Mouse (Mus musculus) left cerebral cortex, postnatal 10 days (tissue): ENCODE data around the gene Pofut2. TPM values are rescaled to one million over a fixed set of nuclear protein-coding genes. Genes with fewer than 3 reads are reported as not detected.

ENCODE experiments used
- DNase-seq, 2 experiments: peaks; one replicate each; pipeline ENCODE4 v3.0.0; 2021 to 2022; ENCODE audit warnings: low spot score in 2 of 2, mixed read lengths in 1 of 2; ENCODE audit errors: extremely low spot score in 1 of 2
- intact Hi-C: fragments of 180-260 bp; cut with DNase I; formaldehyde crosslinking; loops from one replicate; pipeline ENCODE4 v1.15.1; 2025
- total RNA-seq, 2 experiments: library from RNA; stranded (reverse); gene quantifications; 2 replicates each; pipeline ENCODE4 v1.2.3; 2021

The Pofut2 gene
- total RNA-seq, 2 experiments from 2014 or later = 30.0 to 33.5 TPM

DNA sequence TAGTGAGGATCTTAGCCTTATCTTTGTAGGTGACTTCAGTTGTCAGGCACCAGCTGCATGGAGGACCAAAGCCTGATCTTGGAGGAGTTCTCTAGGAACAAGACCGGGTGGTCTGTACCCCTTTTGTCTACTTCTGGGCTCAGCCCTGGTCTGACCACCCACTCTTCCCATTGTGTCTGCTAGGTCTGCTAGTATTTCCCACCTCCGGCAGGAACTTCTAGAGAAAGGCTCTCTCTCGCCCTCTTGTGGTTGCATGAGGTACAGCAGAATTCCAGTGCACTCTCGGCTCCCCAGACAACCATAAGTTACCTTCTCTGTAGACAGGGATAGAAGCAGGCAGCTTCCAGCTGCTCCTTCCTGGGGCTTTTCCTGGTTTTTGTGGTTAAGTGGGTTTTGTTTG lies 6.2 kb upstream of the Pofut2 start:
- peak; percentile 77 to 79 for DNase-seq
- intact Hi-C loops = loop anchor here (1.0 to 5.0 kb wide), 3 partner anchors 122 to 415 kb away; no protein-coding TSS in a partner anchor

DNA sequence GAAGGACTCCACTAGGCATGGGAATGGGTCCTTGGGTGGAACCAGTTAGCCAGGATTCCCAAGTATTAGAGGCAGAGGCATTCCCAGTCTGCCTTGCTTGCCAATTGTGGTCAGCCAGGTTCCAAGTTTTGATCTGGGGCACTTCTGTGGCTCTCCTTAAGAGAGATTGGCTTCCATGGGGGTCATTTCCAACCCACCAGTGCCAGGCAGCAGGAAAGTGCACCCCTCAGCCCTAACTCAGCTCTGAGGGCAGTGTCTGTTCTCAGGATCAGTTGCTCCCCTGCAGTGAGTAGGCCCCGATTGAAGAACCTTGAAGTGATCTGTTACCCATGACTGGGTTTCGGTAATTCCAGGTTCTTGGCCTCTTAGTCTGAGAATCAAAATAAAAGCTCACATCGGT lies 3.8 kb upstream of the Pofut2 start:
- intact Hi-C loops = no loop called here
- no peak for DNase-seq

DNA sequence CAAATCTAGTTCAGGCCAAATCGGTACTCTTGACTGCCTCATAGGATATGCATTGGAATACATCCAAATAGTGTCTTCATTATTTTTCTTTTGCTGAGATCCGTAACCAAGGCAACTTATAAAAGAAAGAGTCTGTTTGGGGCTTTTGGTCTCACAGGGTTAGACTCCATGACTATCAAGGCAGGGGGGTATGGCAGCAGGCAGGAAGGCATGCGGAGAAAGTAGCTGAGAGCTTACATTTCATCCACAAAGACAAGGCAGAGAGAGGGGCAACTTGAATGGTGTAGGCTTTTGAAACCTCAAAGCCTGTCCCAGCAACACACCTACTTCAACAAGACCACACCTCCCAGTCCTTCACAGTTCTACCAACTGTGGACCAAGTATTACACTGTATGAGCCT lies 3.3 kb upstream of the Pofut2 start:
- intact Hi-C loops = no loop called here

DNA sequence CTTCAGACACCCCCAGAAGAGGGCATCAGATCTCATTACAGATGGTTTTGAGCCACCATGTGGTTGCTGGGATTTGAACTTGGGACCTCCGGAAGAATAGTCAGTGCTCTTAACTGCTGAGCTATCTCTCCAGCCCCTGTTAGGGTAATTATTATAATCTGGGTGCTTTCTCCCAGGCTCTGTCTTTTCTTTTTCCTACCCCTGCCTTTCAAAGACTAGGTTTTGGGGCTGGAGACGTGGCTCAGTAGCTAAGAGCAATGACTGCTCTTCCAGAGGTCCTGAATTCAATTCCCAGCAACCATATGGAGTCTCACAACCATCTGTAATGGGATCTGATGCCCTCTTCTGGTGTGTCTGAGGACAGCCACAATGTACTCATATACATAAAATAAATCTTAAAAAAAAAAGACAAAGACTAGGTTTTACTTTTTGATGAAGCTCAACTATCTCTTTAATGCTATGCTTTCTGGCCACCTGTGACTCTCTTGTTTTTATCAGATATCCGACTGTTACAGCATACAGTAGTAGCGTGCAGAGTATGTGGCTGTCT lies 902 bp upstream of the Pofut2 start:
- no peak for DNase-seq
- intact Hi-C loops = no loop called here

More for the DNA sequence above, 3.3 kb upstream of the Pofut2 start:
- DNase-seq = no peak

DNA sequence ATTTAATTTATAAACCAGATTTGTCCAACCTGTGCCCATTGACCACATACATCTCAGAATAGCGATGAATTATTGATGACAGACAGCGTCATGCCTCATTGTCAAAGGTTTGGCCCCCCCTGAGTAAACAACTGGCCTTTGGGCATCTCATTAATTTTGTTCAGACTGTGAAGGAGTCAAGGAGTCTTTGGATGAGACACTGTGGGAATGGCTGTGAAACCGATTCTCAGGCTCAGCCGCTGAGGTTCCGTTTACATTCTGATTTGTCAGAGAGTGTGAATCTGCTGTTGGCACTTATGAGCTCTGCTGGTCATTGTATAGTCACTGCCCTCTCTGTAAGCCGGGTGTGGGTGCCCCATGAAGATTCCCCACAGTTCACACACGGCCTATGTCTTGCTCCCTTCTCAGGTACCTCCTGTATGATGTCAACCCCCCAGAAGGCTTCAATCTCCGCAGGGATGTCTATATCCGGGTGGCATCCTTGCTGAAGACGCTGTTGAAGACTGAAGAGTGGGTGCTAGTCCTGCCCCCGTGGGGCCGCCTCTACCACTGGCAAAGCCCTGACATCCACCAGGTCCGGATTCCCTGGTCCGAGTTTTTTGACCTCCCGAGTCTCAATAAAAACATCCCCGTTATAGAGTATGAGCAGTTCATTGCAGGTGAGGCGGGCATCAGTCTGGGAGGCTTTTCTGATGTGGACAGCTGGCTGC lies 1.3 kb downstream of the Pofut2 start:
- DNase-seq = no peak
- intact Hi-C loops = no loop called here

DNA sequence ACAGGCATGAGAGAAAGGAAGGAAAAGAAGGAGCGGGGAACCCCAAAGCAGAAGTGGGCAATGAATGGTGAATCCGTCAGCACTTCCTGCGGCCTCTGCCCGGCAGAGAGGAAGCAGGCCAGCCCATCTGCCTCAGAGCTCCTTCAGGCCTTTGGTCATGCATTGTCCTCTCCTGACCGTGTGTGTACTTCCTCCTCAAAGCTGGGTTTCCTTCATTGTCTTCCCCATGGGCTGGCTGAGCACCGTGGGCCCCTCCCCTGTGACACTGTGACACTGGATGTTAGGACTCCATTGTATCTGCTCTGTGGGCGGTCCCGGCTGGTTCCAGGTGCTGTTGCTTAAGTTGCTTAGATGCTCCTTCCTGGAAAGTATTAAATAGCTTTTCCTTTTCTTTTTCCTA lies 7.3 kb downstream of the Pofut2 start:
- intact Hi-C loops = no loop called here
- no peak for DNase-seq

DNA sequence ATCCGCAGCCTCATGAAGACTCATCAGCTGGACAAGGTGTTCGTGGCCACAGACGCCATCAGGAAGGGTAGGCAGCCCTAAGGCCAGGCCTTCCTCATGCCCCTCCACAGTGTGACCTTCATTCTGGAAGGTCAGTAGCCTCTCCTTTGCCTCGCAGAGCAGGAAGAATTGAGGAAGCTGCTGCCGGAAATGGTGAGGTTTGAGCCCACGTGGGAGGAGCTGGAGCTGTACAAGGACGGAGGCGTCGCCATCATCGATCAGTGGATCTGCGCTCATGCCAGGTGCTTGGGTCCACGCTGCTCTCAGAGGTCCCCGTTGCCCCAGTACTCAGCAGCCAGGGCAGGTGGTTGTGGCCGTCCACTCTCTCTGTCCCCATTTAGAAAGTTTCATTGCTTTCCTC lies 8.0 kb downstream of the Pofut2 start:
- intact Hi-C loops = no loop called here
- DNase-seq = no peak

DNA sequence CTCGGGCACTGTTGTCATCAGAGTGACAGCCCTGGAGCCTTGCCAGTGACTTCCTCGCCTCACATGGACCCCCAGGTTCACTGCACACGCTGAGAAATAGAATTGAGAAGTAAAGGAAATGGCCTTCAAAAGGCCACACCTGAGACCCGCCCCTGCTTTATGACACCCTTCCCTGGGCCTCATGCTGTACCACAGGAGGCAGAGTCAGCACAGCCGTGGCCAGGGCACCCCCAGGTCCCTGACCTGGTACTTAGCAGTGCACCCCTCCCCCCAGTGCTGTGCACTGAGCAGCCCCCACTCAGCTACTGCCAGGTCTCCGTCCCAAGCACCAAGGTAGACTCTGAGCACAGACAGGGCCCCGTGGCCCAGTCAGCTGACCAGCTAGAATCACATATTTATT lies 10.1 kb downstream of the Pofut2 start:
- no peak for DNase-seq
- intact Hi-C loops = no loop called here

DNA sequence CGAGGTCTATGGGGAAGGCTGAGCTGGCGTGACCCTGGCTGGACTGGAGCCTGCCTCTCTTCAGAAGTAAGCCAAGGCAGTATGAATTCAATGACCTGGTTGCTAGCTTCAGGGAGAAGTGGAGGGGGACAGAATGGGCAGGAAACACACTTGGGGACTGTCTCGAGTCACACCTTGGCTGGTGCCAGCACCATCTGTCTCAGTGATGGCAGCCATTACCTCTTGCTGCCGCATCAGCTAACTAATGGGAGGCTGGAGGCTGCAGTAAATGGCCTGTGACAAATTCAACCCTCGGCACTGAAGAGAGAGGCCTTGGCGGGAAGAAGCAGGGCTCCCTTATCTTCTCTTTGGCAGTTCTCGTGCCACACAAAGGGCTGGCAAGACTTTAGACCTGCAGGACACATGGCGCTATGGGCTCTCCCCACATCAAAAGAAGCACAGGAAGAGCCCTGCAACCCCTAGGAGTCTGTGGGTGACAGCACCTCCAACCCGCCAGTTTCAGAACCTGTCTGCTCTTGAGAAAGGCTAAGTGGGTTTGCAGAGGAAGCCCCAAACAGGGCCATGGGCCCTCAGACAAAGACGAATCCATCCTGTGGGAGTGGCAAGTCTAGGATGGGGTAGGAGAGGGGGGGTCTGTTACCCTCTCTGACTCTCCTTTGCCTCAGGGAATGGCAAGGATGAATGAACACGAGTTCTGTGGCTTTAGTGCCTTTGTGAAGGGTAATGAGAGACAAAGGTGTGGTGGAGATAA lies 14.1 kb downstream of the Pofut2 start:
- DNase-seq = no peak
- intact Hi-C loops = no loop called here

DNA sequence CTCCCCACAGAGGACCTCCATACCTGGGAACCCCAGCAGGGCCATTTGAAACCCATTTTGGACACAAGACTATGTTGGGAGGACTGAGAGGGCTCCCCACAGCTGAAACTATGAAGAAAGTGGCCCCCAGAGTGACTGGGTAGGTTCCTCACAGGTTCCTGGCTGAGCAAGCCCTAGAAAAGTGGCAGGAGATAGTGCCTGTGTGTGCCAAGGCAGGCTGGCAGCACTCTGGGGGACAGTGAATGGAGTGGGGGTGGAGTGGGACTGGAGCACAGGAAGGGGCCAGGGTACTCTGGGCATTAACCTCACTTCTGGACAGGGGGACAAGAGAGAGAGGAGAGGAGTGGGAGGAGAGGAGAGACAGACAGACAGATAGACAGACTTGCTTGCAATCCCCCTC lies 14.8 kb downstream of the Pofut2 start:
- no peak for DNase-seq
- intact Hi-C loops = no loop called here

DNA sequence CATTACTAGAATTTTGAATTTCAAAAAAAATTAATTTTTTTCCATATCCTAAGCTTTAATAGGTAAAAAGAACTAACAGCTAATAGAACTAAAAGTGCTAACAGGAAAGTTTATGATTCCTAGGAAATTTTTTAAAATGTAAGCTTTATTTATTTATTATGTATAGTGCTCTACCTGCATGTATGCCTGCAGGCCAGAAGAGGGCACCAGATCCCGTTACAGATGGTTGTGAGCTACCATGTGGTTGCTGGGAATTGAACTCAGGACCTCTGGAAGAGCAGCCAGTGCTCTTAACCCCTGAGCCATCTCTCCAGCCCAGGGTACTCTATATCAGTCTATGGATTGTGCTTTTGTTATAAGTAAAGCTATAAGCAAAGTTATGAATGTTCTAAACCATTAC lies 23.1 kb downstream of the Pofut2 start:
- intact Hi-C loops = loop anchor here (2.0 to 5.0 kb wide), 2 partner anchors 71 to 230 kb away; no protein-coding TSS in a partner anchor
- peak in 1 of 2 experiments; percentile 10 for DNase-seq

DNA sequence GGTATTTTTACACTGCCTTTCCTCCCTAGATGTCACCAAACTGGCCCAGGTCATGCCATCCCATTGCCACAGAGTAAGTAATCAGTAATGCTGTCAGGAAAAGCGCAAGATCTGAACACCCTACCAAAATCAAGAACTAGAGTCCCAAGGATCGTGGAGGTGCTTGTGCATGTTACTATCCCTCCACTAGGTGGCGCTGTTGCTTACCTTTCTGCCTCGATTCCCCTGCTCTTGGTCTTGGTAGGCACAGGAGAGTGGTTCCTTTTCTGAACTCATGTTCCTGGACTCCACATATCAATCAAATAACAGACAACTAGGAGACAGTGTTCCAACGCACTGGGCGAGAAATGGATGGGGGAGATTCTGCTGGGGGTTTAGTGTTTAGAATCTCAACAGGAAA lies 23.8 kb downstream of the Pofut2 start:
- peak; percentile 69 to 70 for DNase-seq
- intact Hi-C loops = loop anchor here (2.0 to 5.0 kb wide), 2 partner anchors 70 to 229 kb away; no protein-coding TSS in a partner anchor

DNA sequence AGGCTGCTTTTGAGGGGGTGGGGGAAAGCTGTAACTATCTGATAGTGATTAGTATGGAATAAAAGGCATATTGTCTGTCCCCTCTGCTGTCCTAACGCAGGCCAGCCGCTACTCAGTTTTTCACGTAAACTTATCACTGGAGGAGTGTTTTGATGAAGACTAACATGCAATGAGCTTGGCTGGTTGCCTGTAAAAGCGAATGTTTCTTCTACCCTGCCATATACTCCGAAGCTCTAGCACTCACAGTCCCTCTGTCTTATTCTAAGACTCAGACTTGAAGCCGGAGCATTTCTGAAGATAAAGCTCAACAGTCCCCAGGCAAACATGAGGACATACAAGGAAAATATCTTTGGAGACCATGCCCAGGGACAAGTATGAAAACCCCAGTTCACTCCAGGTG lies 25.8 kb downstream of the Pofut2 start:
- peak in 1 of 2 experiments; percentile 9 for DNase-seq
- intact Hi-C loops = loop anchor here (5.0 kb wide), 1 partner anchor 227 kb away; no protein-coding TSS in a partner anchor

DNA sequence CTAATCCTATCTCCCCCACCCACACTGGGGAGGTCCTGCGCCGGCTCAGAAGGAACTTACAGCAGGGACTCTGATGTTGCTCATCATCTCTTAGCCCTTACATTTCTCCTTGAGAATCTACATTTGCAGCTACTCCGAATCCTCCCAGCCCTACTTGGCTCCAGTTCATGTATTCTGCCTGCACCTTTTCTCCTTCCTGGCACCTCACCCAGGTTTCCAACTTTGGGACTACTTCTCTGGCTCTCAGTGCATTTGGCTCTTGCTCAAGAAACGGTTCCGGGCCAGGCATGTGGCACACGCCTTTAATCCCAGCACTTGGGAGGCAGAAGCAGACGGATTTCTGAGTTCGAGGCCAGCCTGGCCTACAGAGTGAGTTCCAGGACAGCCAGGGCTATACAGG lies 28.6 kb downstream of the Pofut2 start:
- peak in 1 of 2 experiments; percentile 20 for DNase-seq
- intact Hi-C loops = no loop called here

DNA sequence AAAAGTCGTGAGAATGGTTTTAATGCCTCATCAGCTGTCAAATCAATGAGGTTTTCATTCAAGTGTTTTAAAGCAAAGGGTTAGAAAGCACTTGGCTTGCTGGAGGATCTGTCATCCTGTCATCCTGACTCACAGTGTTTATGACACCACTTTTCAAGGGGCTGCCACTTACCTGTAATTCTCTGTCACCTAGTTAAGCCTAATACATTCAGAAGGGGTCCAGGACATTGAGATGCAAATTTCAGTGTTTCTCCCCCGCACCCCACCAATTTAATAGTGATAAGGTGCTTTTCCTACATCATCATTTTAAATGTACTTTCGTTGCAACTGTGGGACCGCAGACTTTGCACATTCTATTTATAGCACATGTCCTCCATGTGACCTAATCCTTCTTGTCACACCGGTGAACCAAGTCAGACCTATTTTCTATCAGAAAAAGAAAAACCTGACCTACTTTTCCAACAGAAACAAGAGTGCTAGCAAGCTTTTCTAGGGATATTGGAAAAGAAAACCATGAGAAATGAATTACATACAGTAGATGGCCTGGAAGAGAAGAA lies 29.7 kb downstream of the Pofut2 start:
- intact Hi-C loops = no loop called here
- DNase-seq = no peak

DNA sequence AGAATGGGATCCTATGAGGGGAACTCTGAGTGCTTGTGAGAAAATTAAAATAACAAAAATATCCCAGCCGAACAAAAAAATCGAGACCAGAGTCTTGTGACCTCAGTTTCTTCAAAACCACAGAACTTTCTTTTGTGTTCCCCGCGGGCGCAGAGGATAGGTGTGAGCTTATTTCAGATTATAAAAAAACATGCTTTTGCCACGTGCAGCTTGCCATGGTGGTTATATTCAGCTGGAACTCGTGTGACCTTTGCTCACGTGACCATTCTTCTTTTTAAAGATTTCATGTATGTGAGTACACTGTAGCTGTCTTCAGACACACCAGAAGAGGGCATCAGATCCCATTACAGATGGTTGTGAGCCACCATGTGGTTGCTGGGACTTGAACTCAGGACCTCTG lies 30.5 kb downstream of the Pofut2 start:
- intact Hi-C loops = no loop called here
- no peak for DNase-seq

DNA sequence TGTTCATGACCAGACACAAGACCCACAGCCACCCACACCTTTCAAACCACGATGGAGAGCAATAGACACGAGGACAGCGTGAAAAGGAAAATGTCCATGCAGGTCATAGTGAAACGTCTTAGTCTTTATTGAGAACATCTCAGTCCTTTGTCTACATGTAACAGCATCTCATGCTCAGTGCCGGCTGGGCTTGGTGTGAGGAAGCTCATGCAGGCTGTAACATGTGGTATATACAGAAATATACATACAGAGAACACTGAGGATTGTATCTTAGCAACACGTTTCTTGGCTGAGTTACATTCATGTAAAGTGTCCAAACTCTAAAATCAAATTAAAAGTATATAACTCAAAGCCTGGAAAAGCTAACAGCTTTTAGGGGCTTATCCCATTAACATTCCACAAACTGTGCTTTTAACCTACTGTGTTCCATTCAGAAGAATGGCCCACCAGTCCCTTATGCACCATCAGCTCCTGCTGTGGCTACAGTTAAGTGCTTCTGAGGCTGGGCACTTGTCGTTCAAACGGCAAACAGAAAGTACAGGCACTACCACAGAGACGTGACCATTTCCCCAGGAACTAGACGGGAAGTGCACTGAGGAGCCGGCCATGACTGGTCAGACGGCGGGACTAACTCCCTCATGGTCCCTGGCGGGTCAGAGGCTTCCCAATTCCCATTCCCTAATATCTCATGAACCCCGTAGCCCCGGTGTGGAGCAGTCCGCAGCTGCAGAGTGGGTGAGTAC lies 31.8 kb downstream of the Pofut2 start:
- peak in 1 of 2 experiments; percentile 53 for DNase-seq

DNA sequence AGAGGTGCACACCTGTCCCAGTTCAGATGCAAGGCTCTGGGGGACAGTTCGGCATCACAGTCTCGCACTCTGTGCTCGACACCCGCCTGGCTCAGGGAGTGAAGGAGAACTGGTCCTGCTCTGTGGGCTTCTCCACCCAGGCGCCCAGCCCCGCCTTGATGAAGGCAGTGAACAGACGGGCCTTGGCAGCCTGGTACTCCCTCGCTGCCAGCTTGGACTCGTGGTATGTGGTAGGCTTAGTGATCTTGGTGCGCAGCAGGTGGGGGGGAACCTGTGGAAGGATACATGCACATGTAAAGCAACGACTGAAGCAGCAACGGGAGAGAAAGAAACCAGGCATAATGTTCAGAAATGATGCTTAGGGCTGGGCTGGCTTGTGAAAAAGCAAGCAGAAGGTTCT lies 35.7 kb downstream of the Pofut2 start:
- intact Hi-C loops = no loop called here
- DNase-seq = no peak

More for the DNA sequence above, 31.8 kb downstream of the Pofut2 start:
- intact Hi-C loops = no loop called here

DNA sequence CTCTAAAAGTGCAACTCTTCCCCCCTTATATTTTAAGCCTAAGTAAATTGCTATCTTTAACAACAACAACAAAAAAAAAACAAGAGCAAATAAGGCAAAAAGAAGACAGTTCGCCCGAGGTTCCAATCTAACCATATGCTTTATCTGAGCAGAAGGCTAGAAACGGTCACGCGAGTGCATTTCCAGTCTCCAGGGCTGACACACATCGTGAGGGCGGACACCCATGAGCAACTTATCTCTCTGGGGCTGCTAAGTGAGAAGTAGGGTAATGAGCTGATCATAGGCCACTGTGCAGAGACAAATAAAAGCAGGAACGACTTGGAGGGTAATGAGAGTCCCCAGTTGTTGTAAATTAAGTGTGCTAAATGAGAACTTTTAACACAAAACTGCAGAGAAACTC lies 39.6 kb downstream of the Pofut2 start:
- intact Hi-C loops = no loop called here
- no peak for DNase-seq
